ENCODE assay signal across 16 mouse cellular contexts in genomic region chr1:191974509-191975405, GRCm38 (mm10). TPM values are rescaled to one million over a fixed set of nuclear protein-coding genes. Genes with fewer than 3 reads are reported as not detected.
A peak's percentile ranks its signal among the peaks of the same experiment; 100 is the strongest.
DNase-seq lines count a peak whose midpoint lies in the region; ATAC-seq lines count a peak whose summit lies in the region.
"Had no signal": no experiment of that assay in that cellular context is flagged by ENCODE, and none has a peak within 500 bp of the region (broad histone marks: within the 10 kb centered on the region; RNA-seq: fewer than 3 reads in every experiment).

No protein-coding gene starts in this region.

- no peak overlapping the region for H3K4me2 ChIP-seq in kidney, embryonic 14.5 days (replicated peaks; ENCODE audit: low read depth, low read length)
- H3K4me2 ChIP-seq in kidney, embryonic 16.5 days (replicated peaks; ENCODE audit: low read depth, low read length): no peak overlapping the region
- H3K4me2 ChIP-seq: limb, embryonic 12.5 days; liver, embryonic 13.5 days had no signal

- 57% methylated on average over 13 of the region's 13 CpGs for WGBS in kidney, embryonic 14.5 days
- 56% methylated on average over 13 of the region's 13 CpGs for WGBS in kidney, embryonic 16.5 days

- H3K4me3 ChIP-seq in kidney, embryonic 14.5 days (ENCODE audit: low read length): no peak overlapping the region
- no peak overlapping the region for H3K4me3 ChIP-seq in kidney, embryonic 16.5 days (ENCODE audit: low read length)
- H3K4me3 ChIP-seq: hindbrain, embryonic 10.5 days; limb, embryonic 12.5 days; liver, embryonic 13.5 days had no signal

- no peaks in the 10 kb centered on the region for H3K27me3 ChIP-seq in kidney, embryonic 14.5 days (ENCODE audit: control insufficient read depth, insufficient read depth, low read length)
- no peaks in the 10 kb centered on the region for H3K27me3 ChIP-seq in kidney, embryonic 16.5 days (ENCODE audit: insufficient read depth, low read length)
- H3K27me3 ChIP-seq: limb, embryonic 12.5 days had no signal

- H3K27ac ChIP-seq in kidney, embryonic 14.5 days (ENCODE audit: low read depth, low read length): no peak overlapping the region
- peak overlapping the region; percentile 30; the same call in 1 of the 2 replicates for H3K27ac ChIP-seq in kidney, embryonic 16.5 days (ENCODE audit: low read length)
- H3K27ac ChIP-seq: hindbrain, embryonic 10.5 days; limb, embryonic 12.5 days; liver, embryonic 13.5 days had no signal

- DNase-seq in kidney, adult 11 months: peak; percentile 67
- peak; percentile 75 for DNase-seq in fat pad, adult 2 months (ENCODE audit: extremely low read depth, low read depth, low spot score)
- no peak for DNase-seq in left cerebral cortex, adult 18-20 months (ENCODE audit: low spot score in 2 of 2)
- no peak for DNase-seq in heart, adult 8-10 months (ENCODE audit: low spot score)
- DNase-seq: cerebellum, postnatal 14 days; liver, embryonic 13.5 days; midbrain, embryonic 14.5 days; spleen, adult 18-20 months; thymus, adult 18-20 months had no signal

- no peaks in the 10 kb centered on the region for H3K9me3 ChIP-seq in kidney, embryonic 14.5 days (ENCODE audit: control insufficient read depth, low read length)
- H3K9me3 ChIP-seq in kidney, embryonic 16.5 days (ENCODE audit: low read length): no peaks in the 10 kb centered on the region
- H3K9me3 ChIP-seq: hindbrain, embryonic 10.5 days; limb, embryonic 12.5 days; liver, embryonic 13.5 days had no signal

- no peak for ATAC-seq in kidney, embryonic 14.5 days (ENCODE audit: low FRiP score, low TSS enrichment)
- peak; percentile 72; the same call in 1 of the 2 replicates for ATAC-seq in kidney, embryonic 16.5 days (ENCODE audit: low FRiP score, low TSS enrichment)
- no peak for ATAC-seq in cerebellum, adult (ENCODE audit: insufficient number of reproducible peaks, low FRiP score, low TSS enrichment)
- ATAC-seq: inflammation-experienced regulatory T-cells, adult 6 months had no signal

- H3K4me1 ChIP-seq in kidney, embryonic 14.5 days (ENCODE audit: control insufficient read depth, insufficient read depth, low read length): no peaks in the 10 kb centered on the region
- H3K4me1 ChIP-seq in kidney, embryonic 16.5 days (ENCODE audit: insufficient read depth, low read length): peaks cover 18% of the 10 kb centered on the region
- H3K4me1 ChIP-seq: liver, embryonic 13.5 days had no signal

- no peaks in the 10 kb centered on the region for H3K36me3 ChIP-seq in kidney, embryonic 14.5 days (ENCODE audit: control insufficient read depth, insufficient read depth, low read length)
- H3K36me3 ChIP-seq in kidney, embryonic 16.5 days (ENCODE audit: insufficient read depth, low read length): no peaks in the 10 kb centered on the region
- H3K36me3 ChIP-seq: hindbrain, embryonic 10.5 days; limb, embryonic 12.5 days; liver, embryonic 13.5 days had no signal

- H3K9ac ChIP-seq in kidney, embryonic 14.5 days (ENCODE audit: low read depth, low read length): no peak overlapping the region
- no peak overlapping the region for H3K9ac ChIP-seq in kidney, embryonic 16.5 days (replicated peaks; ENCODE audit: low read length)
- H3K9ac ChIP-seq: limb, embryonic 12.5 days; liver, embryonic 13.5 days had no signal

RNA-seq across cellular contexts. Expression of gene Rd3, which starts 2.4 kb away (rescaled TPM):
- 0.20 and 0.27 TPM in 2 replicates for polyA plus RNA-seq in kidney, embryonic 14.5 days (2014; fragmentation: Nextera tagmentation; extraction: Ambion mirVana)
- 0.55 TPM in 2 replicates for polyA plus RNA-seq in kidney, embryonic 16.5 days (2015; fragmentation: Nextera tagmentation; extraction: Ambion mirVana)
- total RNA-seq in left cerebral cortex, adult 18-20 months (2021): under 1 TPM; 0.14 to 0.37 TPM
- total RNA-seq in heart, adult 8-10 months (2022): under 1 TPM; 0.06 to 0.14 (median 0.12) TPM
- total RNA-seq: gastrocnemius, postnatal 4 days had no signal

Comparison
In these comparisons a context has a peak if more than half of its experiments do, and no peak if none do; other contexts are left out.
1. DNase-seq: peak in kidney, adult 11 months (single experiment) and fat pad, adult 2 months (single experiment); none in left cerebral cortex, adult 18-20 months (0 of 2) and heart, adult 8-10 months (single experiment).